In the genomic region with DNA sequence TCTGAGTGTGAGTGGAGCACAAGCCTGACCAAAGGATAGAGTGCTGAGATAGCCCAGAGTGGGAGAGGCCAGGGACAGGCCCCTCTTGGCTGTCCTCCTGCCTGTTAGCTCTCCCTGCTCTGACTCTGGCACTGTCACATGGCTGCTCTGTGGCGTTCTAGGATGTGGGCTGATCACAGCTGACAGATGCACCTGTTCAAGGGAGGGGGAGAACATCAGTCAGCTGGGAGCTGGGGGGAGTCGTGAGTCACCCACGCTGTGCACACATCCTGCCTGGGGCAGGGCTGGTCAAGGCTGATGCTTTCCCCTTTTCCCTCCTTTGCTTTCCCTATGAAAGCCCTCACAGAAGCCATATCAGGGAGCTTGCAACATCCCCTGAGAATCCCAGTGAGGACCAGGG, we compare ENCODE assay signal across 11 mouse cellular contexts. TPM values are rescaled to one million over a fixed set of nuclear protein-coding genes. Genes with fewer than 3 reads are reported as not detected.
DNase-seq lines count a peak whose midpoint lies in the region; ATAC-seq and TF ChIP-seq lines count a peak whose summit lies in the region.
"Had no signal": no experiment of that assay in that cellular context is flagged by ENCODE, and none has a peak within 500 bp of the region (broad histone marks: within the 10 kb centered on the region; RNA-seq: fewer than 3 reads in every experiment).

No protein-coding gene starts in this region.

- H3K9ac ChIP-seq in heart, embryonic 11.5 days (ENCODE audit: low read depth, low read length): 0 out of 2 replicates have a peak overlapping the region, but pooled peaks have one; percentile 7
- H3K9ac ChIP-seq in heart, embryonic 12.5 days: no peak overlapping the region
- no peak overlapping the region for H3K9ac ChIP-seq in midbrain, postnatal 0 days (replicated peaks; ENCODE audit: low read length, poor library complexity, severe bottlenecking)

- no peak overlapping the region for H3K4me3 ChIP-seq in heart, embryonic 11.5 days (ENCODE audit: low read depth, low read length)
- H3K4me3 ChIP-seq in heart, embryonic 12.5 days: no peak overlapping the region
- H3K4me3 ChIP-seq in midbrain, postnatal 0 days (ENCODE audit: low read depth, low read length): no peak overlapping the region
- no peak overlapping the region for H3K4me3 ChIP-seq in heart, embryonic 10.5 days

- no peak for TF ChIP-seq CTCF in midbrain, postnatal 0 days (IDR thresholded peaks at IDR 0.05)

- no peak for ATAC-seq in heart, embryonic 11.5 days (replicated peaks; ENCODE audit: insufficient number of reproducible peaks, low FRiP score, low TSS enrichment)
- ATAC-seq in heart, embryonic 12.5 days (ENCODE audit: insufficient number of reproducible peaks, low FRiP score): no peak
- ATAC-seq in midbrain, postnatal 0 days (ENCODE audit: low FRiP score): no peak; the same call in 1 of the 2 replicates

- H3K9me3 ChIP-seq in heart, embryonic 11.5 days (replicated peaks; ENCODE audit: control insufficient read depth, low read length): no peaks in the 10 kb centered on the region
- H3K9me3 ChIP-seq in heart, embryonic 12.5 days (replicated peaks): no peaks in the 10 kb centered on the region
- no peaks in the 10 kb centered on the region for H3K9me3 ChIP-seq in midbrain, postnatal 0 days (ENCODE audit: low read length)
- H3K9me3 ChIP-seq in heart, embryonic 10.5 days: no peaks in the 10 kb centered on the region

- H3K36me3 ChIP-seq in heart, embryonic 11.5 days (ENCODE audit: control insufficient read depth, insufficient read depth, low read length): no peaks in the 10 kb centered on the region
- H3K36me3 ChIP-seq in heart, embryonic 12.5 days: no peaks in the 10 kb centered on the region
- no peaks in the 10 kb centered on the region for H3K36me3 ChIP-seq in midbrain, postnatal 0 days (ENCODE audit: insufficient read depth, low read length)
- no peaks in the 10 kb centered on the region for H3K36me3 ChIP-seq in heart, embryonic 10.5 days

- no peak overlapping the region for H3K4me2 ChIP-seq in heart, embryonic 11.5 days
- H3K4me2 ChIP-seq in heart, embryonic 12.5 days: no peak overlapping the region
- peak overlapping the region; percentile 68 for H3K4me2 ChIP-seq in midbrain, postnatal 0 days (ENCODE audit: low read depth, low read length, poor library complexity, severe bottlenecking)

- 51% methylated on average over 3 of the region's 3 CpGs for WGBS in heart, embryonic 11.5 days (ENCODE audit: insufficient replicate concordance)
- 44% methylated on average over 3 of the region's 3 CpGs for WGBS in heart, embryonic 12.5 days
- 32% methylated on average over 3 of the region's 3 CpGs for WGBS in midbrain, postnatal 0 days
- WGBS in heart, embryonic 10.5 days: 50% methylated on average over 3 of the region's 3 CpGs

- DNase-seq in right cerebral cortex, adult 18-20 months: peak; percentile 83
- DNase-seq in right cerebral cortex, postnatal 14 days: no peak
- DNase-seq in midbrain, postnatal 0 days (ENCODE audit: low spot score): peak; percentile 37
- no peak for DNase-seq in liver
- no peak for DNase-seq in heart, embryonic 10.5 days (ENCODE audit: low spot score)
- DNase-seq in natural killer cell, adult 2 months (ENCODE audit: low spot score in 2 of 2): no peak
- DNase-seq: kidney, adult 2 months had no signal

- H3K4me1 ChIP-seq in heart, embryonic 11.5 days (ENCODE audit: control insufficient read depth, insufficient read depth, low read length): peaks cover 11% of the 10 kb centered on the region
- H3K4me1 ChIP-seq in heart, embryonic 12.5 days (replicated peaks): peaks cover 14% of the 10 kb centered on the region
- H3K4me1 ChIP-seq in midbrain, postnatal 0 days (ENCODE audit: insufficient read depth, low read length): peaks cover 23% of the 10 kb centered on the region
- H3K4me1 ChIP-seq in heart, embryonic 10.5 days: peaks cover 30% of the 10 kb centered on the region

- 0 out of 2 replicates have a peak, but pooled peaks cover 6% of the 10 kb centered on the region for H3K27me3 ChIP-seq in heart, embryonic 11.5 days (ENCODE audit: control insufficient read depth, insufficient read depth, low read length)
- H3K27me3 ChIP-seq in heart, embryonic 12.5 days (replicated peaks): peaks cover 15% of the 10 kb centered on the region; the same call in 1 of the 2 replicates
- no peaks in the 10 kb centered on the region for H3K27me3 ChIP-seq in midbrain, postnatal 0 days (ENCODE audit: insufficient read depth, low read length)
- H3K27me3 ChIP-seq in heart, embryonic 10.5 days (ENCODE audit: insufficient read depth, poor library complexity, severe bottlenecking): peaks cover 31% of the 10 kb centered on the region; the same call in 1 of the 2 replicates

- H3K27ac ChIP-seq in heart, embryonic 11.5 days (ENCODE audit: low read depth, low read length): no peak overlapping the region
- no peak overlapping the region for H3K27ac ChIP-seq in heart, embryonic 12.5 days (ENCODE audit: poor library complexity, severe bottlenecking)
- H3K27ac ChIP-seq in midbrain, postnatal 0 days (ENCODE audit: low read depth, low read length): no peak overlapping the region
- no peak overlapping the region for H3K27ac ChIP-seq in heart, embryonic 10.5 days

RNA-seq across cellular contexts. Expression of a gene that starts 3.6 kb away (rescaled TPM):
- polyA plus RNA-seq in heart, embryonic 11.5 days (2014; fragmentation: Nextera tagmentation; extraction: Ambion mirVana): 2.0 and 2.3 TPM in 2 replicates
- polyA plus RNA-seq in heart, embryonic 12.5 days (2016; fragmentation: Nextera tagmentation; extraction: Ambion mirVana): 1.2 TPM in 2 replicates
- total RNA-seq in midbrain, postnatal 0 days (2014; rRNA removed): 24.6 and 33.2 TPM in 2 replicates
- 14.2 and 17.1 TPM in 2 replicates for polyA plus RNA-seq in midbrain, postnatal 0 days (2015; fragmentation: Nextera tagmentation; extraction: Ambion mirVana)
- 1.7 and 2.1 TPM in 2 replicates for polyA plus RNA-seq in heart, embryonic 10.5 days (2016; fragmentation: Nextera tagmentation; extraction: Ambion mirVana)

RNA-seq across cellular contexts. Expression of a gene that starts 23.0 kb away (rescaled TPM):
- polyA plus RNA-seq in heart, embryonic 11.5 days (2014; fragmentation: Nextera tagmentation; extraction: Ambion mirVana): 0.39 TPM in 1 of 2 replicates, not detected in the other
- polyA plus RNA-seq in heart, embryonic 12.5 days (2016; fragmentation: Nextera tagmentation; extraction: Ambion mirVana): 0.19 and 0.21 TPM in 2 replicates
- 0.44 TPM in 1 of 2 replicates, not detected in the other for total RNA-seq in midbrain, postnatal 0 days (2014; rRNA removed)
- 0.06 and 0.09 TPM in 2 replicates for polyA plus RNA-seq in midbrain, postnatal 0 days (2015; fragmentation: Nextera tagmentation; extraction: Ambion mirVana)
- 0.33 and 1.2 TPM in 2 replicates for polyA plus RNA-seq in heart, embryonic 10.5 days (2016; fragmentation: Nextera tagmentation; extraction: Ambion mirVana)
- total RNA-seq: gastrocnemius, postnatal 4 days; liver, adult 2 months had no signal

Comparison
In these comparisons a context has a peak if more than half of its experiments do, and no peak if none do; other contexts are left out.
1. DNase-seq: peak in right cerebral cortex, adult 18-20 months (single experiment) and midbrain, postnatal 0 days (single experiment); none in right cerebral cortex, postnatal 14 days (single experiment), liver (single experiment), heart, embryonic 10.5 days (single experiment) and natural killer cell, adult 2 months (0 of 2).